Mouse (Mus musculus) cortical plate, adult 2 months (tissue): ENCODE measurements around the gene Arg2.
A peak's percentile ranks its signal among the peaks of the same experiment; 100 is the strongest.

Source experiments
- CTCF ChIP-seq: fragments of 200-500 bp; IDR thresholded peaks from 2 replicates; pipeline ENCODE4 v1.5.1; 2011; ENCODE audit warnings: mild to moderate bottlenecking, control low read depth, low read length; ENCODE audit not compliant: insufficient read depth; ENCODE audit errors: extremely low read depth
- POLR2A ChIP-seq: fragments of 200-500 bp; IDR thresholded peaks from 2 replicates; pipeline ENCODE4 v1.6.1; 2011; ENCODE audit warnings: mild to moderate bottlenecking, low read length, control low read depth; ENCODE audit not compliant: insufficient read depth; ENCODE audit errors: extremely low read depth

GRCm38 (mm10) chr12:79092569-79092968 is 38.0 kb upstream of the Arg2 start:
- TF ChIP-seq POLR2A (no peak), CTCF (peak; percentile 62)
